Mouse (Mus musculus): ENCODE results near the gene Otor.
A peak's percentile ranks its signal among the peaks of the same experiment; 100 is the strongest.

Gene Otor

DNA sequence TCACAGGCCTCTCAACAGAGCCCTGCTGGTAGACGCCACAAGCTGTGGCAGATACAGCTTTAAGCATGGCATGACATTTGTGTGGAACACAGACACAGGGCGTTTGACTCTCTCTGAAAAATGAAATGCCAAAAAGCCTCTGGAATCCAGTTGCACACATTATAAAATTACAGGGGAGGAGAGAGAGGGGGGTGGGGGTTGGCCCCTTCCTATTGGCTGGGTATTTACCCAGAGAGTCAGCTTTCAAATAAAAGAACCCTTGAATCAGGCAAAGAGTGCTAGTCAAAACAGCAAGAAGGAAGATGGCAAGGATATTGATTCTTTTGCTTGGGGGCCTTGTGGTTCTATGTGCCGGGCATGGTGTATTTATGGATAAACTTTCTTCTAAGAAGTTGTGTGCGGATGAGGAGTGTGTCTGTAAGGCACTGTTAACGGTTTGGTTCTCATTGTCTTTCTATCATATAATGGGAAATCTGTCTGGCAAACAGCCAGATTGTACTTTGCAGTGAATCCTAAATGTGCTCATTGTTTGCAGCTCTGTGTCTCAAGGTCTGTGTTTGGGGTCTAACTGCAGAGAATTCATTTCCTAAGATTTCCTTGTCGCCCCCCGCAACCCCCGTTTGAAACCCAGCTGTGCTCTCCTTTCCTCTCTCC lies at the start of gene Otor:
Gene Otor (plus strand): TSS at position 276 of the 654 bp plus-strand sequence.
- no peak for DNase-seq (ENCODE audit: low read depth)

DNA sequence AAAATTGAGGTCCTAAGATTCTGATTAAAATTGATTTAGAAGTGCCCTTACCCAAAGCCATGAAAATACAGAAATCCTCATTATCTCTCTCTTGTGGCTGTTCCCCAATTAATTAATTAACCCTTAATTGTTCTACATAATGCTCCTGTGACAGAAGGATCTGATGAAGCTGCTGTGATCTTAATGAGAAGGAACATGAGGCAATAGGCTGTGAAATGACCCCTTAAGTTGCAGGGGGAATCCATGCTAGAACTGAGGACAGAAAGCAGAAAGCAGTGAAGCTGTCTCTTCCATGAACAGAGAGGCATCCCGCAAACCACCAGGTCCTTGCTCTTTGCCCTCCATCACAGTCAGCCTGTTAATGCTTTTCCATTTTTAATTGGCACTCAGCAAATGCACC lies 47.0 kb upstream of the Otor start:
- no peak for DNase-seq (ENCODE audit: low read depth)

DNA sequence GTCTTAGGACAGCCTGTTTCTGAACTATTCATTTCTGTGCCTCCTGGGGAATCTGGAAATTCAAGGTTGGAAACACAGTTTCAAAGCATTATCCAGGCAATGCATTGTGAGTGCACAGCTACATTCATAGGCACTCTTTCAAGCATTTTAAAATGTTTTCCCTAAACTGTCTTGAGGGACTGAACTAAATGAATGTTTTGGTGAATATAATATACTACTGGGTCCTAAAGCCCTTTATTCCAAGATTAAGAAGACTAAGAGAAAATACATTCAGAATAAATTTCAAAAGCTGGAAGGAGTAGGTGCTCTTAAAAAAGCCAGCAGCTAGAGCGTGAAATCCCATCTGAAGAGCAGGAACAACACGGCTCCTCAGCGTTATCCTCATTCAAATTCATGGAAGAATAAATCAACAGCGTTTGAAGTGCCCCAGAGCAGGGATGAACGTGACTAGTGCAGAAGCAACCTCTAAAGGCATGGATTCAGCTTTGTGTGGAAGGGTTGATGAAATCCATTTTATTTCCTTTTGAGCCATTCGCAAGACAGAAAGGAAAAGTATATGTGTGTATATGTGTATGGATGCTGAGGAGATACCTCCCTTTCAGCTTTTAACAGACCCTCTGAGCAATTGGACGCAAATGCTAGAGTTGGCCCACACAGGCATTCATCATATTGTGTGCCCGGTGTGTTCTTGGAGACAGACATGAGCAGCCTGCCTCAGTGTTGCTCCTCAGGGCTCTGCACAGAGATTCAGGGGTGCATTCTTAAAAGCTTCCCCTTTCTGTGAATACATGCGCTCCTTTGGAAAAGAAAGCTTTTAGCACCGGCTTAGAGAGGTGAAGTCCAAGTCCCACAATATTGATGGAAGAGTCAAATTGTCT lies 45.7 kb upstream of the Otor start:
- no peak for DNase-seq (ENCODE audit: low read depth)

DNA sequence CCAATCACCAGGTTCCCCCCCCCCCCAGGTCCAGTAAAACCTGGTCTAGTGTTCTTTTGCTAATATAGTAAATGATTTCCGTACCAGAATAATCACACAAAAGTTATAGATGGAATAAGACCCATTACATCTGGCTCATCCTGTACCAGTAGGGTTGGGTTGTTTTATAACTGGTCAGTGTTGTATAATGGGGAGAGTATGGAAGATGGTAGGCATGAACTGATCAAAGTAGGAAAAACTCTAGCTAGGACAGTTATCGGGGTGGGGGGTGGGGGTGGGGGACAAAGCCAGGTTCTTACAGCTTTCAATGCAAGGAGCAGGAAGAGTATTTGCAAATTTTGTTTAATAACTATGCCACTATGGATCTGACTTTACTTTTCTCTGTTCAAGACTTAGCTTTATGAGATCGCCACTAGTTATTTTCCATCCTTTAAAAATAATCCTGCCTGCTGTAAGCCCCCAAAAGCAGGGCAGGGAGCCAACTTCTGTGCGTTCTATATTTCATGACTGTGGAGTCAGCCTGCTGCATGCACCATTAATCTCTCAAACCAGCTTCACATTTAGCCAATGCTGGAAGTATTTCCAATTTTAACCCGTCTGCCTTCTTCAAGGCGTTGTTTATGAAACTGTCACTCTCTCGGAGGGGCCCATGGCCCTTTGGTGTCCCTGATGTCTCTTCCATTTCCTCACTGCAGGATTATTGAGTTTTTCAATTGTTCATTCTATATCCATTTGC lies 43.8 kb upstream of the Otor start:
- no peak for DNase-seq (ENCODE audit: low read depth)

DNA sequence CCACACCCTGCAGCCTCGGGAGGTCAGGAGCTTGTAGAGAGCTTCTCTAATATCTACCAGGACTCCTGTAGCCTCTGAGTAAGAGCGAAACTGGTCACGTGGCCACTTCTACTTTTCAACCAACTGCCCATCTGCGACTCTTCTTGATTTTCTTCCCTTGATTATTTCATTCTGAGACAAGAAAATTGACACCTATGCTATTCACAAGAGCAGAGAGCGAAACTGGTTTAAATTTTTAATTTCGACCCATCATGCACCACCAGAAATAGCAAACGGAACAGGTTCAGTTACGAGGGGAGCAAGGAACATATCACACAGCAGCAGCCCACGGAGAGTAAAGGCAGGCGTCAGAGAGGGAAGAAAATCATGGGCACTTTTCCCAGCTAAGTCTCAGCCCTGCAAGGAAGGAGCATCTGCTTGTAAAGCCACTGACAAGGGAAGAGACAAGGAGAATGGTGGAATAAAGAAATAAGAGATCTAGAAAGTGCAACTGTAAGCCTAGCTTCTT lies 43.1 kb upstream of the Otor start:
- no peak for DNase-seq (ENCODE audit: low read depth)

DNA sequence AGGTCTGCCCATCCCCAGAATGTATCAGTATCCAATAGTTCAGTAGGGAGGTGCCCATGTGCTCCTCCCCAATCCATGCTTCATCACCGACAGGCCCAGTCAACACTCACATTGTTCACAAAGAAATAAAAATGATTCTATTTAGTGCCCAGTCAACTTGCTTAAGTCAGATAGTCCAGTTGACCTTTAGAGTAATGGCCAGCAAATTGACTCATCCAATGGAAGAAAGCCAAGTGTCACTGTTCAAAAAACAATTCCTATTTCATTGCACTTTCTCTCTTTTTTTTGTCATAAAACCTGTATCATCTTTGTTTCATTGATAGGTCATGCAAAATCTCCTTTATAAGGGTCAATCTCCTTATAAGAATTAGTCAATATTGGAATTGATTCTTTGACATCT lies 36.7 kb upstream of the Otor start:
- no peak for DNase-seq (ENCODE audit: low read depth)

DNA sequence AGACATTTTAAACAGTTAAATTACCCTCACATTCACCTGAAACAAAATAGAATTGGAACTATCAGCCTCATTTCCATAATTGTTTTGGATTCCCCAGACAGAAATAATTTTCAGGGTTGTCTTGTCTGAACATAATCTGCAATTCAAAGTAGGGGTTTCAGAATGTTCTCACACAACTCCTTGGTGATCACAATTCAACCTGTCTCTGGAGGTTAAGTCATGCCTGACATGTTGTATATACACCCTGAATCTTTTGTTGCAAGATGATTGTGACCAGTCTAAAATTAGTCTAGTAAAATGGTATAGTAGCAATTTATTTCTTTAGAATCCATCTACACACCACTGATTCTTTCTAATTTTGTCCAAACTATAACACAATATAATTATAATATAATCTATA lies 23.0 kb upstream of the Otor start:
- no peak for DNase-seq (ENCODE audit: low read depth)

DNA sequence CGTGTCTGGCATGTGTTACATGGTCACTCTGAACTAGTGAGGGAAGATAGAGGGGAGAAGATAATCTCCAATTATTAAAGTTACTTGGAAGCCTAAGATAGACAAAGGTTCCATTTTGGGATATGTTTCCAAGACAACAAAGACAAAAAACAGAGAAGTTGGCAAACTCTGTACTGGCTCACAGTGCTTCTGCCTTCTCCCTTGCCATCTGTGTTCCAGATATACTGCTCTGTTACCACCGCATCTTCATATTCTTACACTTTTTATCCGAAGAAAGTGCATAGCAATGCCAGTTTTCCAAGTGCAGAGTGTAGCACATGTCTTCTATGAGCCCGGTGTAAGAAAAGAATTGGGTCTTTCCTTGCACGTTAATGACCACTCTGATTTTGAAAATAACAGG lies 21.5 kb upstream of the Otor start:
- DNase-seq (ENCODE audit: low read depth) = no peak

DNA sequence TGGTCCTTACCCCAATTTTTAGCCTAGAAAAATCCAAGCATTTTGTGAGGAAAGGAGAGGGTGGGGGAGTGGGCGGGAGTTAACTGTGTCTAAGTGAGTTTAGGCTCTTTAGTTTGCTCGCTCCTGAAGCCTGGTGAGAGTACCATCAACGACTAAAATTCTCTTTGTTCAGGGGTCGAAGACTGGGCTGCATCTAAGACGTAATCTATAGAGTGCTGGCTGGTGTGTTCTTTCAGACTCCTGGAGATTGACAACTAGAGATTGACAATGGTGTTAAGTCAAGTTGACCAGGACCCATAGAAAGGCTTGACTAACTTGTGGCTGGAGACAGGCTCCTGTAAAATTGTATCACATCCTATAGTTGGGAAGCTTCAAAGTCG lies 15.9 kb upstream of the Otor start:
- DNase-seq (ENCODE audit: low read depth) = no peak

DNA sequence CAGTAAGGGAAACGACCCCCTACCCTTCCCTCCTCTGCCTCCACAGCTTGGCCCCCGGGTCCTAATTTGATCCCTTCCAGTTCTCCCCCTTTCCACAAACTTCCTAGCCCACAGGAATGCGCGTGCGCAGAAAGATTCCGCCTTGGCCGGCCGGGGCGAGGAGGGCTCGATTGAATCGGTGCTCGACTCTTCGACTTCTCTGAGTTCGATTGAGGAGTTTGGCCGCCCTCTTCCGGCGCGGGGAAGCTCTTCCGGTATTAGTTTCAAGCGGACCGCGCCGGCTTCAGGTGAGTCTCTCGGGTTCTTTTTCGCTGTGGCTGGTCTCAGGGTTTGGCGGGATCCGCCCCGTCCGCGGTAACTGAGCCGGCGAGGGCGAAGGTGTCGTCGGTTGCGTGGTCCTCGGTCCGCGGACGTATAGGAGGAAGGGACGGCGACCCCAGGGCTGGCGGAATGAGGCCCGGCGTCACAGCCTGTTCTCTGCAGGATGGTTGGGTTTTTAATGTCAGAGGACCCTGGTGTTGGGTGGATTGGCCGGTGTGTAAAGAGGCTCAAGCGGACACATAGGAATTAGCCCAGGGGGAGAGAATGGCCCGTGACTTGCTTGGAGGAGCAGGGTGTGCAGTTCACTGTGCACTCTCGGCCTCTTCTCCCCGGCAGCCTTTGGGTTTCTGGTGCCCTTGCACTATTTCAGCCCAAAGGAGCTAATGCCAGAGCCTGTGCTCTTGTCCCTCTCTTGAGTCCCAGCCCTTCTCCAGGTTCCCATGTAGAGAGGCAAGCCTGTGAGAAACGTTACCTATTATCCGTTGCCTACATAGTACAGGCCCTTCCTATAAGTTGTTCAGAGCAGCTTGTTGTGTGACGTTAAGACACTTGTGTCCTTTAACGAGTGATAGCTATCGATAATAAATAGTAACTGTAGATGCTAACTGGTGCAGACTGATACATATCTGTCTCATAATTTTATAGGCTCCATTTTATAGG lies 15.2 kb upstream of the Otor start, which contains the start of gene Snrpb2:
Gene Snrpb2 (plus strand): TSS at position 228 of the 981 bp plus-strand sequence.
- peak; percentile 72 for DNase-seq (ENCODE audit: low read depth)

DNA sequence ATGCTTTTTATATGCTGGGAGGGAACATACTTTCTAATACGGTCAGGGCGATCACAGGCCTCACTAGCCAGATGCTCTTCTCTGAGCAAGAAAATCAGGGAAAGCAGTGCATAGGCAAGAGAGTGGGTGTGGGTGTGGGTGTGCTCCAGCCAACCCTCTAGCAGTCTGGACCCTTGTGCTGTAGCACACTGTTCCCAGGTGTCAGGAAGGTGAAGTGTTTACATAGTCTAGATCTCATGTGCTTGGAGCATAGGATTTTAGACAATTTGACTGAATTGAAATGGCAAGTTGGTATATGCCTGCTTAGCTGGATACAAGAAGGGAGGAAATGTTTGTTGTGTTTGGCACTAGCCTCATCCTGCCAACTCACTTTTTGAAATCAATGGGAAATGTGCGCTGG lies 12.4 kb upstream of the Otor start:
- no peak for DNase-seq (ENCODE audit: low read depth)

DNA sequence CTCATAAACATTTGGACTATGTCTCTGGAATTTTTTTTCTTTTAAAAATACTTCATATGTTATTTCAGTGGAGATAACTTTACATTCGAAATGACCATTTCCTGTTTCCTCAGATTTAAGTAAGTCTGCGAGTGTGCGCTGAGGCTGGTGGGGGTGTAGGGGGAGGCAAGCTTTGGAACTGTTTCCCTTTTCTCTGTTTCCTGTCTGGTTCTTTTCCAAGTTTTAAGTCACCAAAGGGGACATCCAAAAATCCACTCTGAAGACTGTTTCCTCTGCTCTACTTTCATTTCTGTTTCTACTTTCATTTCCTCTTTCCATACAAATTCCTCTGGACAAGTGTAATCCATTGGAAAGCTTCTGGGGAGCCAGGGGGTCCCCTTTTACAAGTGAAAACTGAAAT lies 3.4 kb downstream of the Otor start:
- DNase-seq (ENCODE audit: low read depth) = no peak

DNA sequence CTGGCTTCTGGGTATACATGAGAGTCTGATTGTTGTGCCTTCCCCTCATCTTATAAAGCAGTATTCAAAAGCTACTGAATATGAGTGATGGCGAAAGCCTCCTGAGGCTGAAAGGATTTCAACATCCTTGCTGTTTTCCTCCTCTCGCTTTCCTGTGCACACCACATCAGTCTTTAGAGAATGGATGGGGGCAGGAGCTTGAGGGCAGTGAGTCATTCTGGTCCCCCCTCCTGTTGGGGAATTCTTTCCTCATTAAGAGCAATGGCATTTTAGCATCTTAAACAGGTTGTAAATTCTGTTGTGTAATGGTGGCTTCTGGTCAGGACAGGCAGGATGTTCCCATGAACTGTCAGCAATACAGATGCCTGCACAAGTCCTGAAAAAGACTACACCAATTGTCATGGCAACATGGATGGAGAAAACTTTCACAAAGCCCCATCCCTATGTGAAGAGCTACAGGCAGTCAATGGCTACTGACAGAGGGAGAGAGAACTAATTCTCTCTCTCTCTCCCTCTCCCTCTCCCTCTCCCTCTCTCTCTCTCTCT lies 6.7 kb downstream of the Otor start:
- no peak for DNase-seq (ENCODE audit: low read depth)

DNA sequence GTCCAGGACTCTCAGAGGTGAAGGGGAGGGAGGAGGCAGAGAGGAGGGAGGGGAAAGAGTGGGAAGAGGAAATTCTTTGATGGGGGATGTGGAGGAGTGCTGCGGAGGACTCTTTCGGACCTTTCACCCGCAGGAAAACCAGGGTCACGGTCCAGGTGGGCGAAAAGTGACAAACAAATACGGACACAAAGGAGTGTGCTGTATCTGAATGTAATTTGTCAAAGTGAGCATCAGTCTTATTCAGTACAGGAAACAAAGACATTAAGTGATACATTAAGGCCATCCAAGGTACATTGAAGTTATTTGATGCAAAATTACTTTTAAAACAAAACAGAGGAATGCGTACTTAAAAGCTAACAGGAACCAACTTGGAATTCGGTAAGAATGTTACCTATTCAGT lies 11.6 kb downstream of the Otor start:
- no peak for DNase-seq (ENCODE audit: low read depth)

DNA sequence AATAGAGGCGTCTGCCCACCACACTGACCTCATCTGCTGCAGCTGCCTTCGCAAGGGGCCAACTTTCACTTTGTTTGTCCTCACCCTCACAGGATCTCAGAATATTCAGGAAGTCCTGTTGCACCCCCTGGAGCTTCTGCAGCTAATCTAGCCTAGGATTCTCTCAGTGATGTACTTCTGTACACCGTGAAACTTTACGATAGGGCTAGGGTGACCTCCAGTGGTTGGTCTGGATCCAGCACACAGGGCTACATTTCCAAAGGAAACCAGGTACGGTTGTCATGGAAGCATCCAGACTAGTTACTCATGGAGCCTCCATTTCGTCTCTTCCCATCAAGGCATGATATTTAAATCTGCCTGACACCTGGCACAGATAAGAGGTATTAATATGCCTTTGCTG lies 15.5 kb downstream of the Otor start:
- peak; percentile 40 for DNase-seq (ENCODE audit: low read depth)

DNA sequence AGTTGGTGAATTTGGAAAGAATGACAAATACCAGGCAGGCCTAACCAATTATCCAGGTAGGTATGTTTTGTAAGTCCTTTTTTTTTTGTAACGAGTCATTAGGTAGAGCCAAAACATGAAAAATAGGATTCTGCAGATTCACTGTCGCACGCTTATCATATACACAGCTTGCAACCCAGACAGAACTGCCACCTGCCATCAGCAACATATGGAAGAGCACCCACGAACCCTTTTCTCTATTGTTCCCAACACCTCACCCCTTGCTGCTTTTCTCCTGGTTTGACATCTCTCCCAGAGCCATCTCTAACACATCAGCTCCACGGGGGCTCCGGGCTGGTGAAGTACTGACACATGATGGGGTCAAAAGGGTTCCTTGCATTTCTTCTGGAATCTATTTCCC lies 16.5 kb downstream of the Otor start:
- no peak for DNase-seq (ENCODE audit: low read depth)

DNA sequence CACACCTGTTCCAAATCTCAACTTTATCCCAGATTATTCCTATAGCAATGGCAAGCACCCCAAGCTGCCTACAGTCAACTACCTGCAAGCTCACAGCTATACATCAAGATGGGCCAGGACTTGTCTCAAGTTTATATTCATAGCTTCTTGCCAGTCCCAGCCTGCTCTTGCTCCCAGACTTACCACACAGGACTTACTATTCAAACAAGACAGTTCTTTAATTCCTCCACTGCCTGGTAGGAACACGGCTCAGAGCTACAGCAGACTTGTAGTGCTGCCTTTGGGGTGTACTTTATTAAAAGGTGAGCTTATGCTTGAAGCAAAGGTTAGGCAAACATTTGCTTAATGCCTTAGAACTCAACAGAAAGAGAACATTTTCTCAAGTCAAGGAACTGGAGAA lies 18.9 kb downstream of the Otor start:
- no peak for DNase-seq (ENCODE audit: low read depth)

DNA sequence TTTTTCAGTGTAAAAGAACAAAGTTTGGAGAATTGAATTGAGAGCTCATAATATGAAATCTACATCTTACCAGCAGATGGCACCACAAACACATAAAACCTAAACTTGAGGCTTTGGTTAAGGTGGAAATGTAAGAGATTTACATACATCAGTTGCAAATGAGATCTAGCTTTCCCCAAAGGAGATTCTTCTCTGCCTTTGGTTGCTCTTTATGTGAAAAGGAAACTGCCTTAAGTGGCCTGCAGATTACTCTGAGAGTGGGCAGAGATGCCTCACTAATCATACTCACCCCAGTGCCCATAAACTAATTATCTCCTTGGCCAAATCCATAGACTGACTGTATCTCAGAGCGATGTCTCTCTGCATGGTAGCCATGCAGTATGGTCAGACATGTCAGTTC lies 35.6 kb downstream of the Otor start:
- no peak for DNase-seq (ENCODE audit: low read depth)

DNA sequence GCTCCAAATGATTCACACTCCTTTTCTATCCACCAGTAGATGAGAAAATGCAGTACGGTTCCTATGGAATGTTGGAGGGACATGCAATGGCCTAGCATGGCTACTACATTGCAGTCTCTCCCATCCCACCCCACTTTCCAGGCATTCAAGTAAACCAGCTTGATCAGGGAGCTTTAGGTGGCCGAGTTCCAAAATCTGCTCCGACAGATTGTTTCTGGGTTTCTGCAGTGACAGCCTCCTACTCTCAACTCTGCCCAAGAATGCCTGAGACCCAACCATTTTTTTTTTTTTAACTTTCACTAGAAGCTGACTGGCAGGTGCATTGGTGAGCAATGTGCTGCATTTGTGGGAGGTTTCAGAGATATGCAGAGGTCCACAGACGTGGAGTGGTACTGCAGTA lies 36.4 kb downstream of the Otor start:
- no peak for DNase-seq (ENCODE audit: low read depth)

DNA sequence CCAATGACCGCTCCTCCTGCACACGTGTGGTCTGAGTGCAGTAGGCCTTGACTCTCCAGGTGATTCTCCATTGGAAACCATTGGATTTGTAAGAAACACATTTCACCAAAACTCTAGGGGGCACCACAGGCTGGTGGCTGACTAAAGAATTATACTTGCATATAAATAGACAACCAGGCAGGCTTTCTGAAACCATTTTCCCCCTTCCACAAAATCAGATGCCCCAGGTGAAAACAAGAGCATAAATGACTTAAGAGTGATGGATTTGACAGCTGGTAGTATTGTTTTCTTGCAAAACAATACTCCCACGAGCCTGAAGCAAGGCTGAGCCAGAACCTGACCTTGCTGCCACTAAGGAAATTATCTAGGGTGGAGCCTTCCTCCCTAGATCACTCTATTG lies 39.2 kb downstream of the Otor start:
- no peak for DNase-seq (ENCODE audit: low read depth)

DNA sequence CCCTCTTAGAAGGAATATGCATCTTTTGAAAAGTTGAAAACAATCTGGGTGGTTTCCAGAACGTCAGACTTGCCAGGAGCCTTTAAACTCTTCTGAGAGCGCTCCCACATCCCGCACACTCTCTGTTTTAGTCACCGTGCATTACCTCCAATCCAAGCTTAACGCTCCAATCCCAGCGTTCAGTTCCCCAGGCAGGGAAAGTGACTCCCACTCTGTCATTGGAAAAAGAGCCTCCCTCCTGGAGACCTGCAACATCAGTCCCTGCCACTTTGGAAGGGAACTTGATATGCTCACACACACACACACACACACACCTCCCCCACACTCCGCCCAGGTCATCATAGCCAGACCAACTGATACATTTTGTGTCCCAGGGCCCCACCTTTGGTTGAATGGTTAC lies 39.9 kb downstream of the Otor start:
- no peak for DNase-seq (ENCODE audit: low read depth)

Measured in fibroblast of lung, adult 2 months (primary cell).